9 mouse cellular contexts compared by ENCODE assay signal in the genomic region with DNA sequence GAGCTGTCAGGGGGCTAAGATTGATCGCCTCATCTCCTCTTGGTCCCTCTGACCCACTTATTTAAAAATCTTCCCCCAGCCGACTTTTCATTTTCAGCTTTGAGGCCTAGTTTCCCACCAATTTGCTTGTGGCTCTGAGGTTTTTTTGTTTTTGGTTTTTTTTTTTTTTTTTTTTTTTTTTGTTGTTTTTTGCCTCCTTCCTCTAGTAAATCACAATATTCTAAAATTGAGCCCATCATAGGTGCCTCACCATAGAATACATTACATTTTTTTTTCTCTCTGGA. TPM values are rescaled to one million over a fixed set of nuclear protein-coding genes. Genes with fewer than 3 reads are reported as not detected.
A peak's percentile ranks its signal among the peaks of the same experiment; 100 is the strongest.
DNase-seq lines count a peak whose midpoint lies in the region; ATAC-seq and TF ChIP-seq lines count a peak whose summit lies in the region.
"Had no signal": no experiment of that assay in that cellular context is flagged by ENCODE, and none has a peak within 500 bp of the region (broad histone marks: within the 10 kb centered on the region; RNA-seq: fewer than 3 reads in every experiment).

A gene (plus strand): TSS at position 185 of the 284 bp plus-strand sequence.

- TF ChIP-seq CTCF in brain, embryonic 14.5 days (IDR thresholded peaks at IDR 0.05; ENCODE audit: borderline replicate concordance, extremely low read depth, insufficient read depth, insufficient read length): no peak
- TF ChIP-seq CTCF in intestine, postnatal 0 days (IDR thresholded peaks at IDR 0.05; ENCODE audit: low read depth): no peak

- no peak within 1 kb of the TSS for H3K9ac ChIP-seq in heart, embryonic 15.5 days
- no peak within 1 kb of the TSS for H3K9ac ChIP-seq in intestine, postnatal 0 days (ENCODE audit: low read depth, low read length)

- peaks cover 26% of the 10 kb centered on the region for H3K4me1 ChIP-seq in heart, embryonic 15.5 days (replicated peaks)
- peaks cover 6% of the 10 kb centered on the region; the same call in 1 of the 2 replicates for H3K4me1 ChIP-seq in intestine, postnatal 0 days (replicated peaks; ENCODE audit: control insufficient read depth, insufficient read depth, low read length)

- H3K4me2 ChIP-seq in heart, embryonic 15.5 days: peak within 1 kb of the TSS; percentile 57; the same call in 1 of the 2 replicates
- peak within 1 kb of the TSS; percentile 63 for H3K4me2 ChIP-seq in intestine, postnatal 0 days (replicated peaks; ENCODE audit: low read depth)

- H3K36me3 ChIP-seq in heart, embryonic 15.5 days: no peaks in the 10 kb centered on the region
- H3K36me3 ChIP-seq in intestine, postnatal 0 days (ENCODE audit: control insufficient read depth, insufficient read depth): no peaks in the 10 kb centered on the region; the same call in 1 of the 2 replicates

- DNase-seq in heart, adult 9 months (ENCODE audit: low spot score in 2 of 2): no peak
- DNase-seq in 3T3-L1 (ENCODE audit: low read depth, low spot score): peak; percentile 19
- DNase-seq in brain, embryonic 14.5 days (ENCODE audit: low read depth): no peak
- DNase-seq in cerebellum, adult 9-10 months: no peak
- no peak for DNase-seq in embryo, embryonic 9.5 days (ENCODE audit: extremely low spot score)
- DNase-seq in spleen, postnatal 14 days (ENCODE audit: low spot score in 2 of 2): no peak
- DNase-seq: lung, adult 18-20 months had no signal

- no peaks in the 10 kb centered on the region for H3K9me3 ChIP-seq in heart, embryonic 15.5 days (replicated peaks)
- H3K9me3 ChIP-seq in intestine, postnatal 0 days (ENCODE audit: control insufficient read depth): no peaks in the 10 kb centered on the region

- peaks cover 94% of the 10 kb centered on the region for H3K27me3 ChIP-seq in heart, embryonic 15.5 days
- H3K27me3 ChIP-seq in intestine, postnatal 0 days (replicated peaks; ENCODE audit: control insufficient read depth, insufficient read depth, low read length): peaks cover 28% of the 10 kb centered on the region

- no peak for ATAC-seq in heart, embryonic 15.5 days (replicated peaks; ENCODE audit: insufficient number of reproducible peaks, insufficient read depth, low FRiP score, low read depth)
- ATAC-seq in intestine, postnatal 0 days: no peak

- H3K27ac ChIP-seq in heart, embryonic 15.5 days: peak within 1 kb of the TSS; percentile 76; the same call in 1 of the 2 replicates
- peak within 1 kb of the TSS; percentile 50; the same call in 1 of the 2 replicates for H3K27ac ChIP-seq in intestine, postnatal 0 days (ENCODE audit: low read depth, low read length)

- TF ChIP-seq POLR2A in brain, embryonic 14.5 days (IDR thresholded peaks at IDR 0.05; ENCODE audit: borderline replicate concordance, extremely low read depth, insufficient read depth, insufficient read length, poor library complexity, severe bottlenecking): no peak

- peak within 1 kb of the TSS; percentile 53; the same call in 1 of the 2 replicates for H3K4me3 ChIP-seq in heart, embryonic 15.5 days
- H3K4me3 ChIP-seq in intestine, postnatal 0 days (ENCODE audit: low read depth, low read length): peak within 1 kb of the TSS; percentile 58; the same call in 1 of the 2 replicates

- 36% methylated on average over 2 of the region's 2 CpGs for WGBS in heart, embryonic 15.5 days
- WGBS in intestine, postnatal 0 days: 47% methylated on average over 2 of the region's 2 CpGs

RNA-seq across cellular contexts. Expression of the gene that starts here (rescaled TPM):
- polyA plus RNA-seq in heart, embryonic 15.5 days (2015; fragmentation: Nextera tagmentation; extraction: Ambion mirVana): 3.7 and 6.8 TPM in 2 replicates
- 3.6 and 18.5 TPM in 2 replicates for polyA plus RNA-seq in brain, embryonic 14.5 days (2012; rRNA removed)
- polyA plus RNA-seq in intestine, postnatal 0 days (2015; fragmentation: Nextera tagmentation; extraction: Ambion mirVana): 8.4 and 9.4 TPM in 2 replicates
